Mouse (Mus musculus): ENCODE measurements at regions not wholly inside any gene's neighbourhood (a gene's known extent, or its start where the extent isn't known, plus 50 kb on each side); places are given as distances from the start of the nearest gene placed in this dataset.

- Histone ChIP-seq H3K36me3 (ENCODE audit: insufficient read depth) (no peaks in the 10 kb centered on the region), H3K27me3 (ENCODE audit: insufficient read depth, low read length) (no peaks in the 10 kb centered on the region), H3K4me2 (no peak overlapping the region), H3K27ac (ENCODE audit: low read depth) (no peak overlapping the region), H3K9me3 (ENCODE audit: low read depth, low read length) (no peaks in the 10 kb centered on the region), H3K4me3 (ENCODE audit: low read depth, low read length) (no peak overlapping the region), H3K9ac (no peak overlapping the region), H3K4me1 (ENCODE audit: insufficient read depth) (no peaks in the 10 kb centered on the region)
- 44% methylated on average over 2 of the region's 2 CpGs for WGBS
- DNase-seq: no peak
- no peak for TF ChIP-seq CTCF (IDR thresholded peaks at IDR 0.05; ENCODE audit: low read depth)
- ATAC-seq (ENCODE audit: insufficient read depth): no peak
Measured at GRCm38 (mm10) chr1:7778657-7779056, 2971.0 kb downstream of the Gm37988 start.

DNA sequence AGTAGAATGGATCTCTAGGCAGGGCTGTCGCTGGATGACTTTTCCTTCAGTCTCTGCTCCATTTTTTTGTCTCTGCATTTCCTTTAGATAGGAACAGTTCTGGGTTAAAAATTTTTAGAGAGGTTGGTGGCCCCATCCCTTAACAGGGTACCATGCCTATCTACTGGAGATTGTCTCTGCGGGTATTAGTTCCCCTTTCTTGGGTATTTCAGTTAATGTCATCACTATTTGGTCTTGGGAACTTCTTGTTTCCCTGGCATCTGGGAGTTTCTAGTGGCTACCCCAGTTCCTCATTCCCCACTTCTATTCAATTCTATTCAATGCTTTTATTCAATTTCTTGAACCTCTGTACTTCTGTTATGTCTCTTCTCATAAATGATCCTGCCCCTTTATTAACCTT is 3016.3 kb downstream of the Gm37988 start:
- H3K9me3 ChIP-seq (ENCODE audit: low read depth, low read length): no peaks in the 10 kb centered on the region
- H3K4me1 ChIP-seq (ENCODE audit: insufficient read depth): no peaks in the 10 kb centered on the region
- ATAC-seq (ENCODE audit: insufficient read depth): no peak

More for the DNA sequence above, 3016.3 kb downstream of the Gm37988 start:
- Histone ChIP-seq H3K27ac (ENCODE audit: low read depth) (no peak overlapping the region), H3K27me3 (ENCODE audit: insufficient read depth, low read length) (no peaks in the 10 kb centered on the region), H3K36me3 (ENCODE audit: insufficient read depth) (no peaks in the 10 kb centered on the region), H3K4me3 (ENCODE audit: low read depth, low read length) (no peak overlapping the region), H3K9ac (no peak overlapping the region), H3K4me2 (no peak overlapping the region)
- no peak for DNase-seq
- 85% methylated on average over 2 of the region's 2 CpGs for WGBS
- TF ChIP-seq CTCF (IDR thresholded peaks at IDR 0.05; ENCODE audit: low read depth): no peak

Measured in lung, embryonic 14.5 days (tissue).